Comparison of ENCODE assay signal across 8 mouse cellular contexts in genomic region chr14:16242193-16242815, GRCm38 (mm10). TPM values are rescaled to one million over a fixed set of nuclear protein-coding genes. Genes with fewer than 3 reads are reported as not detected.
A peak's percentile ranks its signal among the peaks of the same experiment; 100 is the strongest.
DNase-seq lines count a peak whose midpoint lies in the region; ATAC-seq and TF ChIP-seq lines count a peak whose summit lies in the region.

No protein-coding gene starts in this region.

- 96% methylated on average over 10 of the region's 10 CpGs for WGBS in hindbrain, postnatal 0 days
- WGBS in midbrain, embryonic 13.5 days = 97% methylated on average over 10 of the region's 10 CpGs

- H3K4me1 ChIP-seq in megakaryocyte, embryonic 14.5 days = peaks cover 55% of the 10 kb centered on the region
- H3K4me1 ChIP-seq in hindbrain, postnatal 0 days (ENCODE audit: insufficient read depth, low read length) = 0 out of 2 replicates have a peak, but pooled peaks cover 2% of the 10 kb centered on the region
- H3K4me1 ChIP-seq in midbrain, embryonic 13.5 days (replicated peaks) = peaks cover 13% of the 10 kb centered on the region

- H3K9ac ChIP-seq in hindbrain, postnatal 0 days (replicated peaks; ENCODE audit: low read length) = no peak overlapping the region
- no peak overlapping the region; the same call in 1 of the 2 replicates for H3K9ac ChIP-seq in midbrain, embryonic 13.5 days (replicated peaks)

- peak overlapping the region; percentile 64; the same call in 1 of the 2 replicates for H3K27ac ChIP-seq in hindbrain, postnatal 0 days
- no peak overlapping the region for H3K27ac ChIP-seq in midbrain, embryonic 13.5 days

- peak overlapping the region; percentile 96 for H3K4me3 ChIP-seq in megakaryocyte, embryonic 14.5 days (replicated peaks)
- H3K4me3 ChIP-seq in hindbrain, postnatal 0 days (ENCODE audit: low read length) = peak overlapping the region; percentile 53
- H3K4me3 ChIP-seq in midbrain, embryonic 13.5 days (replicated peaks) = peak overlapping the region; percentile 56; the same call in 1 of the 2 replicates

- peak overlapping the region; percentile 69 for H3K4me2 ChIP-seq in hindbrain, postnatal 0 days (ENCODE audit: low read depth, low read length)
- peak overlapping the region; percentile 65 for H3K4me2 ChIP-seq in midbrain, embryonic 13.5 days (replicated peaks)

- peaks cover 8% of the 10 kb centered on the region for H3K9me3 ChIP-seq in megakaryocyte, embryonic 14.5 days
- H3K9me3 ChIP-seq in hindbrain, postnatal 0 days (ENCODE audit: low read length) = no peaks in the 10 kb centered on the region
- H3K9me3 ChIP-seq in midbrain, embryonic 13.5 days = peaks cover 5% of the 10 kb centered on the region; the same call in 1 of the 2 replicates

- no peak for TF ChIP-seq CTCF in hindbrain, postnatal 0 days (IDR thresholded peaks at IDR 0.05; ENCODE audit: low read depth)

- DNase-seq in adrenal gland, adult (ENCODE audit: inconsistent age in 2 of 2, low spot score in 1 of 2) = peak; percentile 28 to 53
- DNase-seq in adrenal gland, postnatal 4 days (ENCODE audit: low spot score in 2 of 2) = no peak
- no peak for DNase-seq in hindbrain, postnatal 0 days (ENCODE audit: low spot score)
- no peak for DNase-seq in ovary, postnatal 14 days (ENCODE audit: low spot score)

- H3K36me3 ChIP-seq in megakaryocyte, embryonic 14.5 days (replicated peaks; ENCODE audit: low read length) = peaks cover 49% of the 10 kb centered on the region
- H3K36me3 ChIP-seq in hindbrain, postnatal 0 days (ENCODE audit: insufficient read depth, low read length) = no peaks in the 10 kb centered on the region
- no peaks in the 10 kb centered on the region for H3K36me3 ChIP-seq in midbrain, embryonic 13.5 days

- no peaks in the 10 kb centered on the region for H3K27me3 ChIP-seq in megakaryocyte, embryonic 14.5 days (replicated peaks)
- no peaks in the 10 kb centered on the region for H3K27me3 ChIP-seq in hindbrain, postnatal 0 days (ENCODE audit: insufficient read depth, low read length)
- no peaks in the 10 kb centered on the region for H3K27me3 ChIP-seq in midbrain, embryonic 13.5 days

- no peak for ATAC-seq in megakaryocyte, adult 5-6 weeks (ENCODE audit: poor library complexity, severe bottlenecking)
- ATAC-seq in hindbrain, postnatal 0 days = 0 out of 2 replicates have a peak, but pooled peaks have one; percentile 1
- no peak for ATAC-seq in midbrain, embryonic 13.5 days
- no peak for ATAC-seq in CD4-positive, CD25-positive, alpha-beta regulatory T cell, adult 4 months

RNA-seq across cellular contexts. Expression of gene Ngly1, which starts 6.8 kb away (rescaled TPM):
- 10 to 100 TPM; 42.6 to 49.3 TPM for total RNA-seq in adrenal gland, postnatal 4 days (2021)
- 141 and 238 TPM in 2 replicates for polyA plus RNA-seq in megakaryocyte, embryonic 14.5 days (2012; ENCODE audit: insufficient read depth, low replicate concordance)
- total RNA-seq in megakaryocyte, adult 5-6 weeks (2015) = 43.9 and 56.2 TPM in 2 replicates
- total RNA-seq in megakaryocyte, adult 5-6 weeks (2017) = 39.9 and 44.9 TPM in 2 replicates
- total RNA-seq in hindbrain, postnatal 0 days (2014; rRNA removed) = 15.3 and 24.0 TPM in 2 replicates
- polyA plus RNA-seq in hindbrain, postnatal 0 days (2015; fragmentation: Nextera tagmentation; extraction: Ambion mirVana) = 27.6 and 30.4 TPM in 2 replicates
- polyA plus RNA-seq in midbrain, embryonic 13.5 days (2015; fragmentation: Nextera tagmentation; extraction: Ambion mirVana) = 24.3 and 26.2 TPM in 2 replicates
- 10 to 100 TPM; 86.1 to 92.0 TPM for polyA plus RNA-seq in CD4-positive, CD25-positive, alpha-beta regulatory T cell, adult 4 months (2017; shearing (Covaris generic))

RNA-seq across cellular contexts. Expression of gene Oxsm, which starts 7.3 kb away (rescaled TPM):
- total RNA-seq in adrenal gland, postnatal 4 days (2021) = 10 to 100 TPM; 20.5 to 22.2 TPM
- 1.0 TPM in 1 of 2 replicates, not detected in the other for polyA plus RNA-seq in megakaryocyte, embryonic 14.5 days (2012; ENCODE audit: insufficient read depth, low replicate concordance)
- total RNA-seq in megakaryocyte, adult 5-6 weeks (2015) = 11.7 and 14.8 TPM in 2 replicates
- total RNA-seq in megakaryocyte, adult 5-6 weeks (2017) = 8.5 and 9.2 TPM in 2 replicates
- total RNA-seq in hindbrain, postnatal 0 days (2014; rRNA removed) = 4.0 and 4.6 TPM in 2 replicates
- 1.4 and 1.7 TPM in 2 replicates for polyA plus RNA-seq in hindbrain, postnatal 0 days (2015; fragmentation: Nextera tagmentation; extraction: Ambion mirVana)
- 1.9 and 2.0 TPM in 2 replicates for polyA plus RNA-seq in midbrain, embryonic 13.5 days (2015; fragmentation: Nextera tagmentation; extraction: Ambion mirVana)
- polyA plus RNA-seq in CD4-positive, CD25-positive, alpha-beta regulatory T cell, adult 4 months (2017; shearing (Covaris generic)) = 1 to 10 TPM; 4.8 to 9.5 TPM

Comparison
In these comparisons a context has a peak if more than half of its experiments do, and no peak if none do; other contexts are left out.
1. DNase-seq: peak in adrenal gland, adult (2 of 2); none in adrenal gland, postnatal 4 days (0 of 2), hindbrain, postnatal 0 days (single experiment) and ovary, postnatal 14 days (single experiment).
2. Peak in every context shown above with its lines, with median percentiles within 50 percentile points of each other: H3K4me3 ChIP-seq.